Mouse (Mus musculus): ENCODE results near the gene Ganc. TPM values are rescaled to one million over a fixed set of nuclear protein-coding genes. Genes with fewer than 3 reads are reported as not detected.

Gene Ganc
- 5.5 and 5.6 TPM in 2 replicates for polyA plus RNA-seq (2021; fragmentation: Nextera tagmentation)
- long read RNA-seq, experiment 1, full-length matches to known transcripts, result 23 of 31 reads
- long read RNA-seq, experiment 1, partial matches to known transcripts, result 1 of 31 reads
- long read RNA-seq, experiment 1, other reads (novel, unspliced or antisense), result 7 of 31 reads
- long read RNA-seq, experiment 2, full-length matches to known transcripts, result 3 of 8 reads
- long read RNA-seq, experiment 2, partial matches to known transcripts, result 3 of 8 reads
- long read RNA-seq, experiment 2, other reads (novel, unspliced or antisense), result 2 of 8 reads

GRCm38 (mm10) chr2:120403653-120403985 lies at the start of gene Ganc:
Gene Ganc (plus strand): TSS chr2:120403896.

GRCm38 (mm10) chr2:120403986-120404822 lies 508 bp downstream of the Ganc start, which contains the start of gene Tmem87a:
Gene Tmem87a (minus strand): TSS chr2:120404113.

GRCm38 (mm10) chr2:120455719-120456118 lies 52.0 kb downstream of the Ganc start, which contains the start of gene Capn3:
Gene Capn3 (plus strand): TSS chr2:120456019.

Other genes starting within 250 kb of the Ganc start
- gene Ehd4, start 249.3 kb upstream of the Ganc start, polyA plus RNA-seq (2021; fragmentation: Nextera tagmentation), result 8.2 and 10.7 TPM in 2 replicates
- gene Pla2g4e, start 158.6 kb upstream of the Ganc start, polyA plus RNA-seq (2021; fragmentation: Nextera tagmentation), result 2.7 and 2.9 TPM in 2 replicates
- 0.03 TPM in 1 of 2 replicates, not detected in the other for gene Pla2g4d, start 114.7 kb upstream of the Ganc start, polyA plus RNA-seq (2021; fragmentation: Nextera tagmentation)
- not detected in 2 replicates for gene Pla2g4f, start 89.7 kb upstream of the Ganc start, polyA plus RNA-seq (2021; fragmentation: Nextera tagmentation)
- gene Vps39, start 50.8 kb upstream of the Ganc start, polyA plus RNA-seq (2021; fragmentation: Nextera tagmentation), result 23.1 and 25.4 TPM in 2 replicates
- gene Tmem87a, start 217 bp downstream of the Ganc start, polyA plus RNA-seq (2021; fragmentation: Nextera tagmentation), result 3.5 and 4.7 TPM in 2 replicates
- gene Capn3, start 52.1 kb downstream of the Ganc start, polyA plus RNA-seq (2021; fragmentation: Nextera tagmentation), result 3.1 and 4.8 TPM in 2 replicates
- gene Zfp106, start 159.9 kb downstream of the Ganc start, polyA plus RNA-seq (2021; fragmentation: Nextera tagmentation), result 59.5 and 167 TPM in 2 replicates
- gene Snap23, start 163.8 kb downstream of the Ganc start, polyA plus RNA-seq (2021; fragmentation: Nextera tagmentation), result 7.5 and 8.4 TPM in 2 replicates
- 12.2 and 12.5 TPM in 2 replicates for gene Haus2, start 205.5 kb downstream of the Ganc start, polyA plus RNA-seq (2021; fragmentation: Nextera tagmentation)
- 49.2 and 65.0 TPM in 2 replicates for gene Lrrc57, start 205.6 kb downstream of the Ganc start, polyA plus RNA-seq (2021; fragmentation: Nextera tagmentation)
- gene Stard9, start 225.2 kb downstream of the Ganc start, polyA plus RNA-seq (2021; fragmentation: Nextera tagmentation), result 0.60 and 0.67 TPM in 2 replicates

All from left cerebral cortex, adult 6 months (tissue).